Mouse (Mus musculus) midbrain, embryonic 10.5 days (tissue): ENCODE measurements around the gene Ptpn23. TPM values are rescaled to one million over a fixed set of nuclear protein-coding genes. Genes with fewer than 3 reads are reported as not detected.
"Not testable (repeated sequence)": the region's sequence is repeated elsewhere in the genome, so short reads cannot be mapped to it uniquely, and the experiment has no call there.

Experiments
- DNase-seq: peaks from one replicate; pipeline ENCODE4 v3.0.0-alpha.2; 2017; ENCODE audit warnings: low spot score
- H3K27ac ChIP-seq: fragments of 300-500 bp; sonication (generic); replicated peaks from 2 replicates; pipeline ENCODE4 v1.5.1; 2016; ENCODE audit warnings: mild to moderate bottlenecking
- H3K27me3 ChIP-seq: fragments of 300-500 bp; sonication (generic); 2 replicates; pipeline ENCODE4 v1.6.1; 2016; ENCODE audit warnings: low read depth, mild to moderate bottlenecking; ENCODE audit not compliant: poor library complexity, severe bottlenecking
- H3K36me3 ChIP-seq: fragments of 300-500 bp; sonication (generic); 2 replicates; pipeline ENCODE4 v1.6.1; 2016; ENCODE audit warnings: mild to moderate bottlenecking, moderate library complexity
- H3K4me1 ChIP-seq: fragments of 300-500 bp; sonication (generic); 2 replicates; pipeline ENCODE4 v1.6.1; 2016
- H3K4me3 ChIP-seq: fragments of 300-500 bp; sonication (generic); 2 replicates; pipeline ENCODE4 v1.5.1; 2016; ENCODE audit warnings: mild to moderate bottlenecking, moderate library complexity
- H3K9me3 ChIP-seq: fragments of 300-500 bp; sonication (generic); replicated peaks from 2 replicates; pipeline ENCODE4 v1.6.1; 2016; ENCODE audit warnings: mild to moderate bottlenecking
- WGBS: fragments of 180-500 bp; shearing (Covaris S2); methylation state at CpG from one replicate; pipeline ENCODE4 v1.1.7; 2016; 5-methylcytosine and 5-hydroxymethylcytosine counted together
- polyA plus RNA-seq: library from polyadenylated mRNA; unstranded; fragments of >200 nt; fragmentation: Nextera tagmentation; extraction: Ambion mirVana; gene quantifications from 2 replicates; pipeline ENCODE4 v1.2.1, GENCODE M21; 2016

The Ptpn23 gene
- polyA plus RNA-seq, 1 experiment from 2014 or later = 14.2 TPM

- H3K36me3 ChIP-seq = no peaks in the 10 kb centered on the region
- H3K9me3 ChIP-seq = no peaks in the 10 kb centered on the region
- DNase-seq = peak; percentile 79
- H3K4me3 ChIP-seq = peak overlapping the region; percentile 18; the same call in 1 of the 2 replicates
- H3K27ac ChIP-seq = no peak overlapping the region
- peaks cover 29% of the 10 kb centered on the region for H3K4me1 ChIP-seq
- 49% methylated on average over 6 of the region's 6 CpGs for WGBS
- no peaks in the 10 kb centered on the region for H3K27me3 ChIP-seq
These were observed 3.2 kb upstream of the Ptpn23 start for GRCm38 (mm10) chr9:110410908-110411887.

DNA sequence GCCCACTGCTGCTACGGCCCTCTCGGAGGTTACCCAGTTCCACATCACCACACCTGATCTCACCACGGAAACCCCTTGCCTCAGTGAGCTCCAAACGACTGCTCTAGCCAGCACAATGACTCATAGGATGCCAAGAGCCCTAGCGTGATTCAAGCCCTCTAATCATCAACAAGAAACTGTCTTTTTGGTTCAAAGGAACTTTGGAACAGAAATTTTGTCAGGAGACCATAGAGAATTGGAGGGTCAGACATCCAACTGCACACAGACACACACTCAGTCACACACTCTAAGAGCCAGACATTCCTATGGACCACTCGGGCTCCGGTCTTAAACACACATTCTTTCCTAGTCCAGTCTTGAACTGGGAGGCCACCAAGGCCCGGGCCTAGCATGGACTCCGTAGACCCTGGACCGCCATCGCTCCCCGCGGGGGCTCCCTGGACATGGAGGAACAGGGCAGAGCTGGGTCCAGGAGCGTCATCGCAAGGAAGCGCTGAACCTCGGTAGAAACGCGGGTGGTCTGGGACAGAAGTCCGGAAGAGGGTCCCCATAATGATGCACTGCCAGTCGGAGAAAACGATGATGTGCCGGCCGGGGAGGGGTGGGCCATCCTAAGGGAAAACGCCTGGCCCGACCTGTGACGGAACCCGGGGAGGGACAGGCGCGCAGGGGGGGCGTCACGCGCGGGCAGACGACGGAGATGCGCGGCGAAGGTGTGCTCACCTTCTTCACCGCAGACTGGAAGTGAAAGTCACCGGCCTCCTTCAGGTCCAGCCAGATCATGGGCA, 508 bp downstream of the Ptpn23 start:
- Histone ChIP-seq H3K4me1 (peaks cover 34% of the 10 kb centered on the region), H3K4me3 (peak overlapping the region; percentile 78), H3K27ac (peak overlapping the region; percentile 90), H3K36me3 (peaks cover 22% of the 10 kb centered on the region), H3K27me3 (no peaks in the 10 kb centered on the region), H3K9me3 (no peaks in the 10 kb centered on the region)
- WGBS = 2% methylated on average over 41 of the region's 41 CpGs
- no peak for DNase-seq

DNA sequence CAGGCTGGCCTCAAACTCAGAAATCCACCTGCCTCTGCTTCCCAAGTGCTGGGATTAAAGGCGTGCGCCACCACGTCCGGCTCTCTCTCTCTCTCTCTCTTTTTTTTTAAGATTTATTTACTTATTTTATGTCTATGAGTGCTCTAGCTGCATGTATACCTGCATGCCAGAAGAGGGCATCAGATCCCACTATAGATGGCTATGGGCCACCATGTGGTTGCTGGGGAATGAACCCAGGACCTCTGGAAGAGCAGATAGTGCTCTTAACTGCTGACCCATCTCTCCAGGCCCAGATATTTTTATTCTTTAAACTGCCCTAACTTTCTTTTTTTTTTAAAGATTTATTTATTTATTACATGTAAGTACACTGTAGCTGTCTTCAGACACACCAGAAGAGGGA, 4.8 kb downstream of the Ptpn23 start:
- DNase-seq, H3K9me3 ChIP-seq, H3K27ac ChIP-seq, H3K27me3 ChIP-seq, H3K4me3 ChIP-seq: not testable (repeated sequence)
- WGBS = 94% methylated on average over 4 of the region's 4 CpGs
- H3K36me3 ChIP-seq = peaks cover 43% of the 10 kb centered on the region
- peaks cover 18% of the 10 kb centered on the region for H3K4me1 ChIP-seq

DNA sequence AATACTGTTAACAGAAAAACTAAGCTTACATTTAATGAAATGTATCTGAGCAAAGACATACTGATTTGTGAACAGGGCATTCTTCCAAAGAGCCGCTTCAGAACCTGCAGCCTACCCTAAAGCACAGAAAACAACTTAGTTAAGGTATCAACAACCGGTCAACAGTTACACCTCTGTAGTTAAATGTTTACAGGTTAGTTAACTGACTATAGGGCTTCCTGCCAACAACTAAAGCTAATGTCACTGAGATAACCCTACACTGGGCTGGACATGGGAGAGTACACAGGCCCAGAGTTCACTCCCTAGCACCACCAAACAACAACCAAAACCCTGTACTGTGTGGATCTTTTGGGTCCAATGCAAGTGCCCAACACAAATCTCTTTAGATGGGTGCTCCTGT, 5.3 kb downstream of the Ptpn23 start:
- WGBS = 92% methylated on average over 2 of the region's 2 CpGs
- Histone ChIP-seq H3K9me3 (no peaks in the 10 kb centered on the region), H3K27ac (no peak overlapping the region), H3K4me3 (no peak overlapping the region), H3K27me3 (no peaks in the 10 kb centered on the region), H3K36me3 (peaks cover 48% of the 10 kb centered on the region), H3K4me1 (peaks cover 18% of the 10 kb centered on the region)
- DNase-seq = no peak

DNA sequence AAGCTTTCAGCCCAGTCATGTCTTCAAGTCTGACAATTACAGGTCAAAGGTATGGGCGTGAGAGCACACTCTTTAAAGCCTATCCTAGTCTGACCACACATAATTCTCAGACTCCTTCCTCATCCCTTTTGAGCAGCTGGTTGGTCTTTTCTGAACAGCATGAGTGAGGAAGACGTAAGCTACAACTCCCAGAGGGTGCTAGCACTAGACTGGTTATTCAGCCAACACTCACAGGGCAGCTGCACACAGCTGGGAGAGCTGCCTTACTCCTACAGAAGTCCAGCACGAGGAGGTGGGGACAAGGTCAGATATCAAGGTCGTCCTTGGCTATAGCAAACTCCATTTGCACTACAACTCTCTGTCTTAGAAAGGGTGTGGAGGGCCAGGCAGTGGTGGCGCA, 7.4 kb downstream of the Ptpn23 start:
- no peak overlapping the region for H3K4me3 ChIP-seq
- no peaks in the 10 kb centered on the region for H3K27me3 ChIP-seq
- 89% methylated on average over 5 of the region's 5 CpGs for WGBS
- no peaks in the 10 kb centered on the region for H3K9me3 ChIP-seq
- H3K36me3 ChIP-seq = peaks cover 63% of the 10 kb centered on the region
- DNase-seq = no peak
- H3K27ac ChIP-seq = no peak overlapping the region
- no peaks in the 10 kb centered on the region for H3K4me1 ChIP-seq

- Histone ChIP-seq H3K9me3 (no peaks in the 10 kb centered on the region), H3K4me1 (no peaks in the 10 kb centered on the region), H3K27me3 (no peaks in the 10 kb centered on the region), H3K27ac (no peak overlapping the region), H3K4me3 (no peak overlapping the region), H3K36me3 (peaks cover 97% of the 10 kb centered on the region)
- 94% methylated on average over 4 of the region's 4 CpGs for WGBS
- no peak for DNase-seq
These were observed 14.7 kb downstream of the Ptpn23 start for GRCm38 (mm10) chr9:110393295-110393694.

DNA sequence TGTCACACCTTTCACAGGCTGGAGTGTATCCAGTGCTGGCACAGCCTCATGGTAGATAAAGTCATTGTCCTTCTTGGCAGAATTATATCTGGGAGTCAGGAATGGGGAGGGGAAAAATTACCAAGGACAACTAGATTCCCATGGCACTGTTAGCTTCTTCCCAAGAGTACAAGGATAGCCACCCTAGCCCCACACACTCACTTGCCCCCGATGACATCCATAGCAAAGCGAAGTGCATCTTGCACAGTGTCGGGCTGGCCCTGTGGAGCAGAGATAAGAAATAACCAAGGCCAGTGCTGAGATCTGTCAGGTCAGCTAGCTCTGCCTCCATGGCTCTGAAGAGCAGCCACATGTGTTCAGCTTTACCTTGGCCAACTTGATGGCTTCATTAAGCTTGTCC, 17.2 kb downstream of the Ptpn23 start:
- Histone ChIP-seq H3K36me3 (peaks cover 98% of the 10 kb centered on the region), H3K27me3 (no peaks in the 10 kb centered on the region), H3K27ac (no peak overlapping the region), H3K9me3 (no peaks in the 10 kb centered on the region), H3K4me3 (no peak overlapping the region), H3K4me1 (no peaks in the 10 kb centered on the region)
- DNase-seq = no peak
- WGBS = 96% methylated on average over 3 of the region's 3 CpGs

GRCm38 (mm10) chr9:110388011-110388410, 20.0 kb downstream of the Ptpn23 start:
- Histone ChIP-seq H3K4me1 (no peaks in the 10 kb centered on the region), H3K4me3 (no peak overlapping the region), H3K9me3 (no peaks in the 10 kb centered on the region), H3K36me3 (peaks cover 100% of the 10 kb centered on the region), H3K27ac (no peak overlapping the region), H3K27me3 (no peaks in the 10 kb centered on the region)
- DNase-seq = no peak
- WGBS = 93% methylated on average over 7 of the region's 7 CpGs

DNA sequence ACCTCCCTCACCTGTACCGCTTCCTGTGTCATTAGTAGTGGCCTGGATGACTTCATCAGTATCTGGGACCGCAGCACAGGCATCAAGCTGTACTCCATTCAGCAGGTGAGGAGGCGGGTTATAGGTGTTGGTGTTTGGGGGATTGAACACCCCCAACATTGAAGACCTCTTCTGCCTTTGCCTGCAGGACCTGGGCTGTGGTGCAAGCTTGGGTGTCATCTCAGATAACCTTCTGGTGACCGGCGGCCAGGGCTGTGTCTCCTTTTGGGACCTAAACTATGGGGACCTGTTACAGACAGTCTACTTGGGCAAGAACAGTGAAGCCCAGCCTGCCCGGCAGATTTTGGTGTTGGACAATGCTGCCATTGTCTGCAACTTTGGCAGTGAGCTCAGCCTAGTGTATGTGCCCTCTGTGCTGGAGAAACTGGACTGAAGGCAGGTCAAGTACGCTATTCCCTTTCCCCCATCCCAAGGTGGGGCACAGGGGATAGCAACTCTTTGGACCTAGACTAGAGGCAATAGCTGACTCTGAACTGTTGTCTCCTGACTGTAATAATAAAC, 23.6 kb downstream of the Ptpn23 start:
- Histone ChIP-seq H3K9me3 (no peaks in the 10 kb centered on the region), H3K27ac (no peak overlapping the region), H3K36me3 (peaks cover 99% of the 10 kb centered on the region), H3K4me3 (no peak overlapping the region), H3K4me1 (peaks cover 6% of the 10 kb centered on the region; the same call in 1 of the 2 replicates), H3K27me3 (no peaks in the 10 kb centered on the region)
- DNase-seq = no peak
- WGBS = 95% methylated on average over 7 of the region's 7 CpGs

GRCm38 (mm10) chr9:110381292-110381691, 26.7 kb downstream of the Ptpn23 start:
- Histone ChIP-seq H3K9me3 (no peaks in the 10 kb centered on the region), H3K36me3 (peaks cover 99% of the 10 kb centered on the region), H3K27me3 (no peaks in the 10 kb centered on the region), H3K4me3 (no peak overlapping the region), H3K4me1 (peaks cover 6% of the 10 kb centered on the region; the same call in 1 of the 2 replicates), H3K27ac (no peak overlapping the region)
- WGBS = 81% methylated on average over 12 of the region's 12 CpGs
- DNase-seq = no peak

GRCm38 (mm10) chr9:110380662-110381061, 27.4 kb downstream of the Ptpn23 start:
- no peak for DNase-seq
- 45% methylated on average over 21 of the region's 21 CpGs for WGBS
- H3K4me1 ChIP-seq = peaks cover 6% of the 10 kb centered on the region; the same call in 1 of the 2 replicates
- H3K4me3 ChIP-seq = no peak overlapping the region
- no peak overlapping the region for H3K27ac ChIP-seq
- H3K9me3 ChIP-seq = no peaks in the 10 kb centered on the region
- H3K27me3 ChIP-seq = no peaks in the 10 kb centered on the region
- peaks cover 99% of the 10 kb centered on the region for H3K36me3 ChIP-seq

GRCm38 (mm10) chr9:110379361-110379760, 28.7 kb downstream of the Ptpn23 start:
- Histone ChIP-seq H3K27ac (no peak overlapping the region), H3K4me3 (no peak overlapping the region), H3K27me3 (no peaks in the 10 kb centered on the region), H3K4me1 (peaks cover 6% of the 10 kb centered on the region; the same call in 1 of the 2 replicates), H3K36me3 (peaks cover 98% of the 10 kb centered on the region), H3K9me3 (no peaks in the 10 kb centered on the region)
- WGBS = 95% methylated on average over 8 of the region's 8 CpGs
- no peak for DNase-seq
